Mouse (Mus musculus): ENCODE results near the gene Ehmt1. TPM values are rescaled to one million over a fixed set of nuclear protein-coding genes. Genes with fewer than 3 reads are reported as not detected.

The Ehmt1 gene
- polyA plus RNA-seq, 1 experiment, result 0.72 TPM

GRCm38 (mm10) chr2:24899292-24899691, 20.1 kb downstream of the Ehmt1 start:
- TF ChIP-seq TAL1 (IDR thresholded peaks at IDR 0.05; ENCODE audit: low read length) (no peak), GATA1 (IDR thresholded peaks at IDR 0.05; ENCODE audit: low read length) (no peak)
- H3K4me1 ChIP-seq (ENCODE audit: control insufficient read depth), result peaks cover 11% of the 10 kb centered on the region
- no peaks in the 10 kb centered on the region for H3K9me3 ChIP-seq (ENCODE audit: control insufficient read depth, low read length)
- peaks cover 6% of the 10 kb centered on the region for H3K36me3 ChIP-seq (ENCODE audit: control insufficient read depth)
- no peaks in the 10 kb centered on the region for H3K27me3 ChIP-seq (ENCODE audit: control insufficient read depth)
- H3K4me3 ChIP-seq (replicated peaks), result no peak overlapping the region

- peaks cover 9% of the 10 kb centered on the region for H3K36me3 ChIP-seq (ENCODE audit: control insufficient read depth)
- no peak for TF ChIP-seq GATA1 (IDR thresholded peaks at IDR 0.05; ENCODE audit: low read length)
- TF ChIP-seq TAL1 (IDR thresholded peaks at IDR 0.05; ENCODE audit: low read length), result no peak
- no peaks in the 10 kb centered on the region for H3K27me3 ChIP-seq (ENCODE audit: control insufficient read depth)
- H3K4me3 ChIP-seq (replicated peaks), result no peak overlapping the region
- H3K9me3 ChIP-seq (ENCODE audit: control insufficient read depth, low read length), result no peaks in the 10 kb centered on the region
- H3K4me1 ChIP-seq (ENCODE audit: control insufficient read depth), result peaks cover 12% of the 10 kb centered on the region
These were observed 22.7 kb downstream of the Ehmt1 start for GRCm38 (mm10) chr2:24896761-24897160.

- no peak overlapping the region for H3K4me3 ChIP-seq (replicated peaks)
- H3K4me1 ChIP-seq (ENCODE audit: control insufficient read depth), result peaks cover 19% of the 10 kb centered on the region
- H3K27me3 ChIP-seq (ENCODE audit: control insufficient read depth), result no peaks in the 10 kb centered on the region
- peaks cover 8% of the 10 kb centered on the region for H3K36me3 ChIP-seq (ENCODE audit: control insufficient read depth)
- TF ChIP-seq GATA1 (IDR thresholded peaks at IDR 0.05; ENCODE audit: low read length), result no peak
- no peak for TF ChIP-seq TAL1 (IDR thresholded peaks at IDR 0.05; ENCODE audit: low read length)
- H3K9me3 ChIP-seq (ENCODE audit: control insufficient read depth, low read length), result no peaks in the 10 kb centered on the region
These were observed 25.2 kb downstream of the Ehmt1 start for GRCm38 (mm10) chr2:24894211-24894610.

GRCm38 (mm10) chr2:24892318-24892717, 27.1 kb downstream of the Ehmt1 start:
- TF ChIP-seq TAL1 (IDR thresholded peaks at IDR 0.05; ENCODE audit: low read length) (no peak), GATA1 (IDR thresholded peaks at IDR 0.05; ENCODE audit: low read length) (no peak)
- no peak overlapping the region for H3K4me3 ChIP-seq (replicated peaks)
- H3K36me3 ChIP-seq (ENCODE audit: control insufficient read depth), result peaks cover 8% of the 10 kb centered on the region
- H3K4me1 ChIP-seq (ENCODE audit: control insufficient read depth), result peaks cover 22% of the 10 kb centered on the region
- no peaks in the 10 kb centered on the region for H3K27me3 ChIP-seq (ENCODE audit: control insufficient read depth)
- no peaks in the 10 kb centered on the region for H3K9me3 ChIP-seq (ENCODE audit: control insufficient read depth, low read length)

GRCm38 (mm10) chr2:24890541-24891447, 28.6 kb downstream of the Ehmt1 start:
- Histone ChIP-seq H3K36me3 (ENCODE audit: control insufficient read depth) (peaks cover 14% of the 10 kb centered on the region), H3K27me3 (ENCODE audit: control insufficient read depth) (no peaks in the 10 kb centered on the region), H3K4me3 (replicated peaks) (no peak overlapping the region), H3K4me1 (ENCODE audit: control insufficient read depth) (peaks cover 22% of the 10 kb centered on the region), H3K9me3 (ENCODE audit: control insufficient read depth, low read length) (no peaks in the 10 kb centered on the region)
- TF ChIP-seq TAL1 (IDR thresholded peaks at IDR 0.05; ENCODE audit: low read length), result peak; percentile 20; the same call in 1 of the 3 replicates
- no peak for TF ChIP-seq GATA1 (IDR thresholded peaks at IDR 0.05; ENCODE audit: low read length)

- Histone ChIP-seq H3K9me3 (ENCODE audit: control insufficient read depth, low read length) (no peaks in the 10 kb centered on the region), H3K4me3 (replicated peaks) (no peak overlapping the region), H3K27me3 (ENCODE audit: control insufficient read depth) (no peaks in the 10 kb centered on the region), H3K4me1 (ENCODE audit: control insufficient read depth) (peaks cover 19% of the 10 kb centered on the region), H3K36me3 (ENCODE audit: control insufficient read depth) (peaks cover 22% of the 10 kb centered on the region)
- TF ChIP-seq GATA1 (IDR thresholded peaks at IDR 0.05; ENCODE audit: low read length) (no peak), TAL1 (IDR thresholded peaks at IDR 0.05; ENCODE audit: low read length) (no peak)
These were observed 30.5 kb downstream of the Ehmt1 start for GRCm38 (mm10) chr2:24888895-24889294.

GRCm38 (mm10) chr2:24880686-24881085, 38.7 kb downstream of the Ehmt1 start:
- Histone ChIP-seq H3K4me3 (replicated peaks) (no peak overlapping the region), H3K36me3 (ENCODE audit: control insufficient read depth) (peaks cover 52% of the 10 kb centered on the region), H3K9me3 (ENCODE audit: control insufficient read depth, low read length) (no peaks in the 10 kb centered on the region), H3K27me3 (ENCODE audit: control insufficient read depth) (no peaks in the 10 kb centered on the region), H3K4me1 (ENCODE audit: control insufficient read depth) (no peaks in the 10 kb centered on the region)
- TF ChIP-seq TAL1 (IDR thresholded peaks at IDR 0.05; ENCODE audit: low read length), result no peak
- TF ChIP-seq GATA1 (IDR thresholded peaks at IDR 0.05; ENCODE audit: low read length), result no peak

GRCm38 (mm10) chr2:24870952-24871351, 48.5 kb downstream of the Ehmt1 start:
- 0 out of 2 replicates have a peak, but pooled peaks cover 2% of the 10 kb centered on the region for H3K4me1 ChIP-seq (ENCODE audit: control insufficient read depth)
- TF ChIP-seq TAL1 (IDR thresholded peaks at IDR 0.05; ENCODE audit: low read length) (no peak), GATA1 (IDR thresholded peaks at IDR 0.05; ENCODE audit: low read length) (no peak)
- H3K36me3 ChIP-seq (ENCODE audit: control insufficient read depth), result peaks cover 56% of the 10 kb centered on the region
- no peaks in the 10 kb centered on the region for H3K27me3 ChIP-seq (ENCODE audit: control insufficient read depth)
- no peaks in the 10 kb centered on the region for H3K9me3 ChIP-seq (ENCODE audit: control insufficient read depth, low read length)
- no peak overlapping the region for H3K4me3 ChIP-seq (replicated peaks)

- TF ChIP-seq GATA1 (IDR thresholded peaks at IDR 0.05; ENCODE audit: low read length) (no peak), TAL1 (IDR thresholded peaks at IDR 0.05; ENCODE audit: low read length) (no peak)
- H3K9me3 ChIP-seq (ENCODE audit: control insufficient read depth, low read length), result no peaks in the 10 kb centered on the region
- no peaks in the 10 kb centered on the region for H3K4me1 ChIP-seq (ENCODE audit: control insufficient read depth)
- H3K36me3 ChIP-seq (ENCODE audit: control insufficient read depth), result peaks cover 66% of the 10 kb centered on the region
- H3K27me3 ChIP-seq (ENCODE audit: control insufficient read depth), result no peaks in the 10 kb centered on the region
- no peak overlapping the region for H3K4me3 ChIP-seq (replicated peaks)
These were observed 56.4 kb downstream of the Ehmt1 start for GRCm38 (mm10) chr2:24863010-24863409.
